Mouse (Mus musculus): ENCODE measurements around the gene Gpr180.
A peak's percentile ranks its signal among the peaks of the same experiment; 100 is the strongest.
"Not testable (repeated sequence)": the region's sequence is repeated elsewhere in the genome, so short reads cannot be mapped to it uniquely, and the experiment has no call there.

Gene Gpr180

DNA sequence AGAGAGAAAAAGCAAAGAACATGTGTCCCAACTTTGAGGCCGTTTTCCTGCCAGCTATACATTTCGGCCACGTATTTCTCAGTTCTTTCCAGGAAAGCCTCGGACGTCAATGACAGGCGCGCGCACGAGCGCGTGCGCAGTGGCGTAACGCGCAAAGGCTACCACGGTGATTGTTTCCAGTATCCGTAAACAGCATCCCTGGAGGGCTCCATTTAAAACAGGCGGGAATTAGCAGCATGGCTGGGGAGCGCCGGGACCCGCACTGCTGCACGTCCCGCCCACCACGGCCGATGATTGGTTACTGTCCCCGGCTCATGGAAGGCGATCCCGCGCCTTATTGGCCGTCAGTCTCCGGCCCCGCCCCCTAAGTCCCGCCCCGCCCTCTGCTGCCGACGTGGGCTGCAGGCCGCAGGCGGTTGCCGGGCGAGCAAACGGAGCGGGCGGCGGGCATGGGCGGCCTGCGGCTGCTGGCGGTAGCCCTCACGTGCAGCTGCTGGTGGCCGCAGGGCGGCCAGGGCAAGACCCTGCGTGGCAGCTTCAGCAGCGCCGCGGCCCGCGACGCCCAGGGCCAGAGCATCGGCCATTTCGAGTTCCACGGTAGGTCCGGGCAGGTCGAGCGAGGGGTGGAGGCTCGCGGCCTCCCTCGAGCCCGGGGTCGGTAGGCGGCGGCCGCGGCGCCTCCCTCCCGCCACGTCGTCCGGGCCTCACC is at the start of gene Gpr180:
TSS of gene Gpr180 (plus strand) at position 415 of the 709 bp plus-strand sequence.
- DNase-seq = peak; percentile 99

GRCm38 (mm10) chr14:118088437-118089207 is 48.3 kb upstream of the Gpr180 start:
- DNase-seq = peak in 1 of 2 experiments; percentile 53

- DNase-seq = peak; percentile 96
Measured at GRCm38 (mm10) chr14:118089215-118089805, 47.6 kb upstream of the Gpr180 start.

DNA sequence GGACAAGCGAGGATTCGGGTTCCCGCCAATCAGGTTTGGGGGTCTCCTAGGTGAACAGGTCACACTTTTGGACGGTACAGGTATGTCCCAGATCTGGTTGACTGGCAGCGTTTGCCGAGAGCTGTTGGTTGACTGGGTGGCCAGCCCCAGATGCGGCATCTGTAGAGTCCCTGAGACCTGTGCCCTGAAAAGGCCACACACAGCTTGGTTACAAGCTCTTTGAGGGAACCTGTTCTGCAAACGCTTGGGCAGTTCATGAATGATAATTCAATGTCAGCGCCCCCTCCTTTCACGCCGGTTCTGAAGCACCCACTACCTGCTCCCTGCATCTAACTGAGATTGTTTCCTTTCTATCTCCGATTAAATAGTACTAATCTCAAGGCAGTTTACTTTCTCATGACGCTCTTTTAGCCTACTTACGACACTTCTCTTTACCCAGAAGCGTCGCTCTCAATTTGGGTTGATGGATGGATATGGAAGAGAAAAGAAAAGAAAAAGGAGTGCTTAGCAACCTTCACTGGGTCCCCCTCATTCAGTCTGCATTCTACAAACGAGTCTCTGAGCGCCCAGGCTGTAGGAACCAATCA is 47.1 kb upstream of the Gpr180 start:
- peak in 1 of 2 experiments; percentile 13 for DNase-seq

GRCm38 (mm10) chr14:118098265-118098664 is 38.7 kb upstream of the Gpr180 start:
- no peak for DNase-seq

DNA sequence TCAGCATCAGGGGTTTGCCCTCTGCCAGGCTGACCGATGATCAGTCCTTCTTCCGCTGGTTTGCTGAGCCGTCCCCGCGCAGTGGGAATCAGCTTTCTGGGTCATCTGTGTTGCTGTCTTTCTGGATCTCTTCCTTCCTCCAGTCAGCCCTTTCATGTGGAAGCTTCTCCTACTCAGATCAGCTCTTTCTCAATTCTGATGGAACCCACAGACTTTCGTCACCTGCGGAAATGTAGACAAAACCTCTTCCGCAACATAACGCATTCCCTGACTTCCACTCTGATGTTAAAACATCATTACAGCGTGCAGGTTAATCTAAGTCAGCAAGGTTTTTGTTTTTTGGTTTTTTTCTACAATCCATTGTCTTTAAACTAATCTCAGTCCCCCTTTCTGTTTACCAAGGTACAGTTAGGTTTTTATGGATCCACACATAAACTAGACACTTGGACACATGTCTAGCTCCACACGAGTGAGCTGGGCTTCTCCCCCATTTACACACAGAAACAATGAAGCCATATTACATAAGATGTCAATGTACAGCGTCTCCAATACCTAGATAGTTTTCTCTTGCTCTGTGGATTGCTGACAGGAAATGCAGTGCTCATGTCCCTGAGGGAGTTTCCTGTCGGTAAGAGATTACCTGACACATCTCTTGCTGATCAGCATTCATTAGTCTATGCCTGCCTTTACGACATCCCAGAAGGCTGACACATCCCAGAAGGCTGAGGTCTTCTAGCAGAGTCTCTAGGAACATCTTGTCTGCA is 35.5 kb upstream of the Gpr180 start:
- DNase-seq = no peak

GRCm38 (mm10) chr14:118107479-118107878 is 29.5 kb upstream of the Gpr180 start:
- not testable (repeated sequence) for DNase-seq

DNA sequence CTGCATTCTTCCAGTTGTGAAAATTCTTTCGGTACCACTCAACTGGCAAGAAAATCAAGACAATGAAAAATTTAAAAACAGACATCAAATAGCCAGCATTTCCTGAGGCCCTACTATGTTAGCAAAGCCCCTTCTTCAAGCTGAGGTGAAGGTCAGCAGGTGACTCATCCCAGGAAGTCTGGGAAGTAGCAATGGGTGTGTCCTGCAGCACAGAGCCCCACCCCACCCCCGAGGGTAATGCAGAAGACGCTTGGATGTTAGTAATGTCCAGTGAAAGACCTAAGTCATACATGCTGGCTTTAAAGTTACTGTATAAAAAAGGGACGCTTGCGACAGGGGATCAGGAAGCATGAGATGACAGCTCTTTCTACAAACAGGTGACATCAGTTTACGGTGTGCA is 23.8 kb upstream of the Gpr180 start:
- no peak for DNase-seq

DNA sequence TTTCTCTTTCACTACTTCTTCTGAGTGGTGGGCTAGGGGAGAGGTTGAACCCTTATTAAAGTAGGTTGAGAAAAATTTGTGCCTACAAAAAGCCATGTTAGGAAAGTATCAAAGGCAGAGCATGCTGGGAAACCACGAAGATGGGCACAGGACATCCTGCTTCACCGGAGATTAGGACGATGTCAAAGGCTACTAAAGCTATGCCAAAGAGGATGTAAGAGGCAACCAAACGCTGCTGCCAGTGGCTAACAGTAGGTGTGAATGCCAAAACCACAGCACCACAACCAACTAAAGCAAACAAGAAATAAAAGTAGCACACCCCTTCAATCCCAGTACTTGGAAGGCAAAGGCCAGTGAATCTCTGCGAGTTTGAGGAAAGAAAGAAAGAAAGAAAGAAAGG is 12.8 kb upstream of the Gpr180 start:
- no peak for DNase-seq

- DNase-seq = no peak
Measured at GRCm38 (mm10) chr14:118124771-118125170, 12.2 kb upstream of the Gpr180 start.

GRCm38 (mm10) chr14:118126301-118126700 is 10.7 kb upstream of the Gpr180 start:
- DNase-seq = no peak

- DNase-seq = no peak
Measured at GRCm38 (mm10) chr14:118131472-118131871, 5.5 kb upstream of the Gpr180 start.

DNA sequence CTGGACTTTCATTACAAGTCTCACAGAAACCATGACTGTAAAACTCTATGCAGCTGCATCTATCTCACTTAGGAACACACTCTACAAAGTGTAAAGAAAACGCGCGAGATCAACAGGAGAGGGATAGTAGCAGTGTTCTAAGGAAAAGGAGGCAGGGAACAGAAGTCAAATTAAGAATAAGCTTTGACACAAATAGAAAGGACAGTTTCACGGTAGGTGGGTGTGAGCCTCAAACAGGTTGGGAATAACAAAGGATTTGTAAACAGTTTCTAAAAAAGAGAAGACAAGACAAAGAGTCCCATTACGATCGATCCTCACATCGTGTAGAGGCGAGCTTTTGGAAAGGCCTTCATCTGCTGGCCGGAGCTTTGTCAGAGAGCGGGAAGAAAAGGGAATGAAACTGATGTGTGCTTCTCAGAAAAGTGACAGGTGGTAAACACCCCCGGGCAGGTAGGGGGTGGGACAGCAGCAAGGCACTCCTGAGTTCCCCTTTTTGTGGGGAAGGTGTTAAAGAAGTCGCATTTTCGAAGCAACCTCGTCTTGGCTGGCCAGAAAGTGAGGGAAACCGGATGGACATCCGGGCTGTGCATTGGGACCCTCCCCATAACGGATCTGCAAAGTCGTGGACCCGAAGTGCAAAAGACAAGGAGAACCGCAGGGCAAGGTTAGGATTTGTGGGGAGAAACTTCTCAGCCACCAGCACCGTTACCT is 4.9 kb upstream of the Gpr180 start:
- no peak for DNase-seq

- peak; percentile 99 to 100 for DNase-seq
Measured at GRCm38 (mm10) chr14:118132642-118132977, 4.3 kb upstream of the Gpr180 start, which contains the start of gene Tgds. TSS of gene Tgds (minus strand) at chr14:118132755.

DNA sequence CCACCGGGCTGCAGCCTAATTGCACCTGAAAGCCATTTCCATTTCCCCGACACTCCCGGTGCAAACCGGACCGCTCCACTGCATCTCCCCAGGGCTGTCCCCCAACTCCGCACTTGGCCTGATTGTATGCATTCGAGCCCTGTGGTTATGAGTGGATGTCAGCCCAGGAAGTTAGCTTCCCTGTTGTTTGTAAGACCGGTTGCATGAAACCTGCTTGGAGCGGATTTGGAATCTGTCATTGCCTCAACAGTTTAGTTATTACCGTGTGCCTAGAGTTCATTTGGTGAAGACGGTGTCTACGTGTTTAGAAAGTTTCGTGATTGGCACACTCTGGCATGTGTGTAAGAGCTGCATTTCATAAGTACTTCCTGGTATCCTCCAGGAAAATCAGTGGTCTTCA is 529 bp downstream of the Gpr180 start:
- no peak for DNase-seq

- no peak for DNase-seq
Measured at GRCm38 (mm10) chr14:118142283-118142682, 5.3 kb downstream of the Gpr180 start.

GRCm38 (mm10) chr14:118148046-118148445 is 11.1 kb downstream of the Gpr180 start:
- no peak for DNase-seq

DNA sequence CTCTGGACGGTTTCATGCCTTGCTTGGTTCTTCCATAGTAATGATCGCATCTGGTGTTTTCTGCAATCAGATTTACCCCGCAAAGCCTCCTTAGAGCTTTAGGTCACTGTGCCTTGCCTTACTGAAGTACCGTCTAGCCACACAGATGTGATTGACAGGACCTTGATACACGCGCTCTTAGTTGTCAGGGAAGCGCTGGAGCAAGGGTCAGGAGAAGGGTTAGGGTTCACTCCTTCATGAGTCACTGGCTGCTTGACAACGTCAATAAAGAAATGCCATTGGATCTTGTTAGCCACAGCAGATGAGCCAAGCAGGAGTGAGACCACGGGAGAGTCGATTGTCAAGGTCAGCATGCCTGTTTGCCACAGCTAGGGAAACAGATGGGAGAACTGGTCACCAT is 11.6 kb downstream of the Gpr180 start:
- no peak for DNase-seq

GRCm38 (mm10) chr14:118150656-118151551 is 13.9 kb downstream of the Gpr180 start:
- DNase-seq = no peak

DNA sequence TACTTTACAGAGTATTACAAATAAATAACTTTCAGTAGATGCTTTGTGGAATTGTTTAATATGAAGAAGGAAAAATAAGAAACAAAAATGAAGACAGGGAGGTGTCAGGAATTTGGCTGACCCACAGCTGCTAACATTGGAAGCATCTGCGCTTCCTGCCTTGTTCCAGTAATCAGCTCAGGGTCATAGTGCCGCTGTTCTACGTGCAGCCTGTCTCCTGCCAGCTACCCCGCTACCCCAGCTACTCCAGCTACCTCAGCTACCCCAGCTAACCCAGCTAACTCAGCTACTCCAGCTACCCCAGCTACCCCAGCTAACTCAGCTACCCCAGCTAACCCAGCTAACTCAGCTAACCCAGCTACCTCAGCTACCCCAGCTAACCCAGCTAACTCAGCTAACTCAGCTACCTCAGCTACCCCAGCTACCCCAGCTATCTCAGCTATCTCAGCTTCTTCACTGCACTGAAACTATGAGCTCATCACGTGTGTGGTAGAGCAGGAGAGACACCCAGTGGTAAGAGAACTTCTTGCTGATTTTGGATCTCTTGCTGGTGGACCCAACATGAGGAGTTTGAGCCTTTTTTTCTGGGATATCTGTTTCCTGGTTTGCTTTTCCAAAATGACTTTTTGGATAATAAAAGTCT is 14.8 kb downstream of the Gpr180 start:
- peak; percentile 20 to 29 for DNase-seq

Data from cerebellum, postnatal 10 days (tissue).